Mouse (Mus musculus): Measurements from ENCODE around the gene Med12l. TPM values are rescaled to one million over a fixed set of nuclear protein-coding genes. Genes with fewer than 3 reads are reported as not detected.
"Not testable (repeated sequence)": the region's sequence is repeated elsewhere in the genome, so short reads cannot be mapped to it uniquely, and the experiment has no call there.

Gene Med12l
- polyA plus RNA-seq, 1 experiment from 2014 or later, result 2.8 TPM

GRCm38 (mm10) chr3:59059022-59059541 lies 53.5 kb downstream of the Med12l start:
- peak overlapping the region; percentile 15 for H3K4me2 ChIP-seq
- H3K4me3 ChIP-seq (ENCODE audit: low read depth, low read length), result no peak overlapping the region
- ATAC-seq (ENCODE audit: insufficient read depth) (peak; percentile 89), DNase-seq (peak; percentile 95)
- H3K36me3 ChIP-seq (ENCODE audit: insufficient read depth), result no peaks in the 10 kb centered on the region
- no peaks in the 10 kb centered on the region for H3K4me1 ChIP-seq (ENCODE audit: insufficient read depth)
- no peaks in the 10 kb centered on the region for H3K27me3 ChIP-seq (ENCODE audit: insufficient read depth, low read length)
- no peaks in the 10 kb centered on the region for H3K9me3 ChIP-seq (ENCODE audit: low read depth, low read length)
- no peak overlapping the region for H3K27ac ChIP-seq (ENCODE audit: low read depth)
- TF ChIP-seq CTCF (IDR thresholded peaks at IDR 0.05; ENCODE audit: low read depth), result peak; percentile 86
- no peak overlapping the region for H3K9ac ChIP-seq
- 1% methylated on average over 7 of the region's 7 CpGs for WGBS

GRCm38 (mm10) chr3:59060131-59060530 lies 54.5 kb downstream of the Med12l start:
- Histone ChIP-seq H3K9ac (no peak overlapping the region), H3K36me3 (ENCODE audit: insufficient read depth) (no peaks in the 10 kb centered on the region), H3K27me3 (ENCODE audit: insufficient read depth, low read length) (no peaks in the 10 kb centered on the region), H3K4me2 (no peak overlapping the region), H3K4me3 (ENCODE audit: low read depth, low read length) (no peak overlapping the region), H3K9me3 (ENCODE audit: low read depth, low read length) (no peaks in the 10 kb centered on the region), H3K4me1 (ENCODE audit: insufficient read depth) (no peaks in the 10 kb centered on the region), H3K27ac (ENCODE audit: low read depth) (no peak overlapping the region)
- TF ChIP-seq CTCF (IDR thresholded peaks at IDR 0.05; ENCODE audit: low read depth), result no peak
- WGBS, result 76% methylated on average over 7 of the region's 7 CpGs
- ATAC-seq (ENCODE audit: insufficient read depth), result no peak
- DNase-seq, result no peak

GRCm38 (mm10) chr3:59062141-59062540 lies 56.5 kb downstream of the Med12l start:
- no peaks in the 10 kb centered on the region for H3K9me3 ChIP-seq (ENCODE audit: low read depth, low read length)
- TF ChIP-seq CTCF (IDR thresholded peaks at IDR 0.05; ENCODE audit: low read depth), result no peak
- ATAC-seq (ENCODE audit: insufficient read depth) (no peak), DNase-seq (no peak)
- H3K4me1 ChIP-seq (ENCODE audit: insufficient read depth), result no peaks in the 10 kb centered on the region
- no peak overlapping the region for H3K27ac ChIP-seq (ENCODE audit: low read depth)
- H3K4me2 ChIP-seq, result no peak overlapping the region
- H3K27me3 ChIP-seq (ENCODE audit: insufficient read depth, low read length), result no peaks in the 10 kb centered on the region
- no peaks in the 10 kb centered on the region for H3K36me3 ChIP-seq (ENCODE audit: insufficient read depth)
- WGBS, result 44% methylated on average over 5 of the region's 5 CpGs
- no peak overlapping the region for H3K9ac ChIP-seq
- no peak overlapping the region for H3K4me3 ChIP-seq (ENCODE audit: low read depth, low read length)

- H3K9ac ChIP-seq, result no peak overlapping the region
- no peak overlapping the region for H3K4me3 ChIP-seq (ENCODE audit: low read depth, low read length)
- H3K4me2 ChIP-seq, result no peak overlapping the region
- no peak for DNase-seq
- no peaks in the 10 kb centered on the region for H3K9me3 ChIP-seq (ENCODE audit: low read depth, low read length)
- 86% methylated on average over 4 of the region's 4 CpGs for WGBS
- no peaks in the 10 kb centered on the region for H3K27me3 ChIP-seq (ENCODE audit: insufficient read depth, low read length)
- TF ChIP-seq CTCF (IDR thresholded peaks at IDR 0.05; ENCODE audit: low read depth), result no peak
- H3K36me3 ChIP-seq (ENCODE audit: insufficient read depth), result no peaks in the 10 kb centered on the region
- ATAC-seq (ENCODE audit: insufficient read depth), result no peak
- H3K4me1 ChIP-seq (ENCODE audit: insufficient read depth), result no peaks in the 10 kb centered on the region
- H3K27ac ChIP-seq (ENCODE audit: low read depth), result no peak overlapping the region
Measured at GRCm38 (mm10) chr3:59063431-59063830, 57.8 kb downstream of the Med12l start.

GRCm38 (mm10) chr3:59065937-59066336 lies 60.3 kb downstream of the Med12l start:
- 81% methylated on average over 3 of the region's 3 CpGs for WGBS
- Histone ChIP-seq H3K9ac (no peak overlapping the region), H3K4me3 (ENCODE audit: low read depth, low read length) (no peak overlapping the region), H3K9me3 (ENCODE audit: low read depth, low read length) (no peaks in the 10 kb centered on the region), H3K4me1 (ENCODE audit: insufficient read depth) (no peaks in the 10 kb centered on the region), H3K36me3 (ENCODE audit: insufficient read depth) (no peaks in the 10 kb centered on the region), H3K27me3 (ENCODE audit: insufficient read depth, low read length) (no peaks in the 10 kb centered on the region), H3K4me2 (no peak overlapping the region), H3K27ac (ENCODE audit: low read depth) (no peak overlapping the region)
- no peak for ATAC-seq (ENCODE audit: insufficient read depth)
- DNase-seq, result no peak
- no peak for TF ChIP-seq CTCF (IDR thresholded peaks at IDR 0.05; ENCODE audit: low read depth)

- 45% methylated on average over 8 of the region's 8 CpGs for WGBS
- no peak for TF ChIP-seq CTCF (IDR thresholded peaks at IDR 0.05; ENCODE audit: low read depth)
- no peak overlapping the region for H3K4me2 ChIP-seq
- H3K27me3 ChIP-seq (ENCODE audit: insufficient read depth, low read length), result no peaks in the 10 kb centered on the region
- no peak overlapping the region for H3K27ac ChIP-seq (ENCODE audit: low read depth)
- no peaks in the 10 kb centered on the region for H3K4me1 ChIP-seq (ENCODE audit: insufficient read depth)
- no peaks in the 10 kb centered on the region for H3K9me3 ChIP-seq (ENCODE audit: low read depth, low read length)
- H3K36me3 ChIP-seq (ENCODE audit: insufficient read depth), result no peaks in the 10 kb centered on the region
- peak; percentile 35 for DNase-seq
- ATAC-seq (ENCODE audit: insufficient read depth), result no peak; the same call in 1 of the 2 replicates
- no peak overlapping the region for H3K9ac ChIP-seq
- no peak overlapping the region for H3K4me3 ChIP-seq (ENCODE audit: low read depth, low read length)
Measured at GRCm38 (mm10) chr3:59066558-59067294, 61.1 kb downstream of the Med12l start.

GRCm38 (mm10) chr3:59069071-59069470 lies 63.4 kb downstream of the Med12l start:
- 71% methylated on average over 1 of the region's 1 CpGs for WGBS
- H3K4me3 ChIP-seq (ENCODE audit: low read depth, low read length), result not testable (repeated sequence)

More at GRCm38 (mm10) chr3:59069071-59069470, 63.4 kb downstream of the Med12l start:
- not testable (repeated sequence) for DNase-seq; H3K4me1 ChIP-seq (ENCODE audit: insufficient read depth); H3K9me3 ChIP-seq (ENCODE audit: low read depth, low read length); H3K9ac ChIP-seq; H3K36me3 ChIP-seq (ENCODE audit: insufficient read depth); H3K27me3 ChIP-seq (ENCODE audit: insufficient read depth, low read length); H3K4me2 ChIP-seq; H3K27ac ChIP-seq (ENCODE audit: low read depth); ATAC-seq (ENCODE audit: insufficient read depth)
- TF ChIP-seq CTCF (IDR thresholded peaks at IDR 0.05; ENCODE audit: low read depth), result peak; percentile 23; the same call in 1 of the 2 replicates
